Mouse (Mus musculus) heart, postnatal 0 days (tissue): ENCODE data around the gene Iqcf6.

ENCODE experiments used
- CTCF ChIP-seq: IDR thresholded peaks from 2 replicates; pipeline ENCODE4 v1.5.1; 2016; ENCODE audit warnings: antibody characterized with exemption, control low read depth, low read depth
- EP300 ChIP-seq: IDR thresholded peaks from 2 replicates; pipeline ENCODE4 v1.6.1; 2016; ENCODE audit warnings: antibody characterized with exemption, low read depth

- peak; percentile 36 for TF ChIP-seq CTCF
- TF ChIP-seq EP300, result no peak
Measured at GRCm38 (mm10) chr9:106652720-106653119, 26.3 kb downstream of the Iqcf6 start.
